Mouse (Mus musculus): ENCODE data around the gene Tmem253.

GRCm38 (mm10) chr14:51994453-51994852 lies 21.0 kb upstream of the Tmem253 start:
- TF ChIP-seq CTCF (IDR thresholded peaks at IDR 0.05; ENCODE audit: low read depth) (no peak), EP300 (IDR thresholded peaks at IDR 0.05; ENCODE audit: low read depth) (no peak)
